Mouse (Mus musculus) bone marrow macrophage, adult 2 months (primary cell): ENCODE data around the gene S100a10.

ENCODE experiments used
- CTCF ChIP-seq: IDR thresholded peaks from 2 replicates; pipeline ENCODE4 v1.5.1; 2012; ENCODE audit warnings: low read depth, mild to moderate bottlenecking, low read length, moderate library complexity
- POLR2A ChIP-seq: IDR thresholded peaks from 2 replicates; pipeline ENCODE4 v1.6.1; 2012; ENCODE audit warnings: mild to moderate bottlenecking, low read depth, low read length, borderline replicate concordance

- TF ChIP-seq POLR2A, result no peak
- TF ChIP-seq CTCF, result no peak
Observed at GRCm38 (mm10) chr3:93597221-93597913, 42.5 kb downstream of the S100a10 start.
